Mouse (Mus musculus): ENCODE measurements around the gene Msln.
A peak's percentile ranks its signal among the peaks of the same experiment; 100 is the strongest.

Msln gene

GRCm38 (mm10) chr17:25754241-25754640 lies at the start of gene Msln:
Gene Msln, minus strand, starts transcription at chr17:25754378.
- no peak for DNase-seq (ENCODE audit: extremely low spot score, low spot score)

GRCm38 (mm10) chr17:25802825-25803517 lies 48.8 kb upstream of the Msln start:
- DNase-seq (ENCODE audit: extremely low spot score, low spot score), result peak; percentile 86

GRCm38 (mm10) chr17:25801029-25801428 lies 46.9 kb upstream of the Msln start:
- peak; percentile 65 for DNase-seq (ENCODE audit: extremely low spot score, low spot score)

GRCm38 (mm10) chr17:25796951-25797369 lies 42.8 kb upstream of the Msln start, which contains the start of gene Metrn:
Gene Metrn, minus strand, starts transcription at chr17:25797136.
- peak; percentile 93 for DNase-seq (ENCODE audit: extremely low spot score, low spot score)

GRCm38 (mm10) chr17:25796211-25796771 lies 42.1 kb upstream of the Msln start:
- DNase-seq (ENCODE audit: extremely low spot score, low spot score), result peak; percentile 55

GRCm38 (mm10) chr17:25795609-25796092 lies 41.5 kb upstream of the Msln start, which contains the start of gene AC134908.4:
Gene AC134908.4, minus strand, starts transcription at chr17:25795659.
- peak; percentile 88 for DNase-seq (ENCODE audit: extremely low spot score, low spot score)

GRCm38 (mm10) chr17:25794998-25795397 lies 40.8 kb upstream of the Msln start:
- no peak for DNase-seq (ENCODE audit: extremely low spot score, low spot score)

GRCm38 (mm10) chr17:25794197-25794596 lies 40.0 kb upstream of the Msln start:
- peak; percentile 49 for DNase-seq (ENCODE audit: extremely low spot score, low spot score)

GRCm38 (mm10) chr17:25792615-25793014 lies 38.4 kb upstream of the Msln start, which contains the start of gene Fam173a:
Gene Fam173a, minus strand, starts transcription at chr17:25792901.
- peak; percentile 74 for DNase-seq (ENCODE audit: extremely low spot score, low spot score)

- peak; percentile 89 for DNase-seq (ENCODE audit: extremely low spot score, low spot score)
Observed at GRCm38 (mm10) chr17:25791843-25792527, 37.8 kb upstream of the Msln start.

- DNase-seq (ENCODE audit: extremely low spot score, low spot score), result peak; percentile 35
Observed at GRCm38 (mm10) chr17:25791320-25791842, 37.2 kb upstream of the Msln start.

- no peak for DNase-seq (ENCODE audit: extremely low spot score, low spot score)
Observed at GRCm38 (mm10) chr17:25786781-25787504, 32.8 kb upstream of the Msln start.

GRCm38 (mm10) chr17:25786280-25786679 lies 32.1 kb upstream of the Msln start, which contains the start of gene Ccdc78:
Gene Ccdc78, plus strand, starts transcription at chr17:25786580.
- DNase-seq (ENCODE audit: extremely low spot score, low spot score), result no peak

GRCm38 (mm10) chr17:25785281-25785745 lies 31.1 kb upstream of the Msln start, which contains the start of gene Haghl:
Gene Haghl, minus strand, starts transcription at chr17:25785673.
- DNase-seq (ENCODE audit: extremely low spot score, low spot score), result peak; percentile 99

- DNase-seq (ENCODE audit: extremely low spot score, low spot score), result no peak
Observed at GRCm38 (mm10) chr17:25783861-25784574, 29.8 kb upstream of the Msln start.

- DNase-seq (ENCODE audit: extremely low spot score, low spot score), result no peak
Observed at GRCm38 (mm10) chr17:25783086-25783485, 28.9 kb upstream of the Msln start.

- no peak for DNase-seq (ENCODE audit: extremely low spot score, low spot score)
Observed at GRCm38 (mm10) chr17:25781339-25781738, 27.2 kb upstream of the Msln start.

GRCm38 (mm10) chr17:25777948-25778347 lies 23.8 kb upstream of the Msln start:
- no peak for DNase-seq (ENCODE audit: extremely low spot score, low spot score)

- no peak for DNase-seq (ENCODE audit: extremely low spot score, low spot score)
Observed at GRCm38 (mm10) chr17:25775318-25776062, 21.3 kb upstream of the Msln start.

Data from neural tube, embryonic 10.5 days (tissue).